Mouse (Mus musculus) bone marrow macrophage, adult 2 months (primary cell): ENCODE results near the gene Vtn. TPM values are rescaled to one million over a fixed set of nuclear protein-coding genes. Genes with fewer than 3 reads are reported as not detected.

Experiments
- H3K27ac ChIP-seq: 2 replicates; pipeline ENCODE4 v1.5.1; 2012; ENCODE audit warnings: low read depth, low read length; ENCODE audit not compliant: insufficient read depth
- H3K4me1 ChIP-seq: 2 replicates; pipeline ENCODE4 v1.6.1; 2012; ENCODE audit warnings: low read length; ENCODE audit not compliant: control insufficient read depth, insufficient read depth
- H3K4me3 ChIP-seq: 2 replicates; pipeline ENCODE4 v1.5.1; 2012; ENCODE audit warnings: mild to moderate bottlenecking, low read length, moderate library complexity; ENCODE audit not compliant: insufficient read depth
- CTCF ChIP-seq: IDR thresholded peaks from 2 replicates; pipeline ENCODE4 v1.5.1; 2012; ENCODE audit warnings: low read depth, mild to moderate bottlenecking, low read length, moderate library complexity
- POLR2A ChIP-seq: IDR thresholded peaks from 2 replicates; pipeline ENCODE4 v1.6.1; 2012; ENCODE audit warnings: mild to moderate bottlenecking, low read depth, low read length, borderline replicate concordance
- polyA plus RNA-seq: library from polyadenylated mRNA; stranded (reverse); fragments of >200 nt; gene quantifications from 2 replicates; pipeline ENCODE4 v1.2.4, GENCODE M21; 2012; ENCODE audit not compliant: missing spikeins, insufficient read depth, insufficient read length

Vtn gene
- polyA plus RNA-seq, 1 experiment: not detected

DNA sequence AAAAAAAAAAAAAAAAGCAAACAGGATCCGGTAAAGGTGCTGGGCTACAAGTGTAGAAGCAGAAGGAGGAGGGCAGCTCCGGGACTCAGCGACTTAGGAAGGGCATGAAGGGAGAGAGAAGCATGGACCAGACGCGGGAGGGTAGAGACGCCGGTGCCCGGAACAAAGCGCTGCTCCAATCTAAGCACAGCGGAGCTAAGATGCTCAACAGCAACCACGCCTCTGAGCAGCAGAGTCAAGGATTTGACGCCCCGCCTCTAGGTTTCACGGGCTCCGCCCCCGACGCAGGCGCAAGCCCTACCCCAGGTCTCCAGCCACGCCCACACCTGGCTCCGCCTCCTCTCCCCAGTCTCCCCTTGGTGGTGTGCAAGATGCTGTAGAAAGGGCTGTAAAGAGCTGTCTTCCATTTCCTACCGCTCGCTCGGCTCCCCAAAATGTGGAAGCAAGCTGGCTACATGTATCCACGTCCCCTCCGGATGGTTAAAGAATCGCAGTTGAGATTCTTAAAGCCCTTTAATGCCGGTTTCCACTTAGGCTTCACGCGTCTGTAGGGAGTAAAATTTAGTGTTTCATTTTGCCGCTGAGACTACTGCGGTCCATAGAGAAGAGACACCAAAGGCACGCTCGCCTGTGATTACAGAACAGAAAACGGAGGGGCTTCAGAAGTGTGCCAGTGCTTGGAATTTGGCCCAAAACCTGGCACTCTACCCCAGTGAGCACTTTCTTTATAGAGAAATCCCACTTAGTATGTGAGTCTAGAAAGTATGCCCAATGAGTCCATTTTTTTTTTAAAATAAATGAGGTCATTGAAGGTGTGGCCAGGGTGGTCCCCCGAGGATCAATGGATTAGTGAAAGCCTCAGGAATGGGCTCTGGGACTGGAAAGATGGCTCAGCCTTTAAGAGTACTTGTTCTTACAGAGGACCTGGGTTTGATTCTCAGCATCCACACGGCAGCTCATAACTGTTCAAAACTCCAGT is 1.1 kb upstream of the Vtn start, which contains the start of gene Sarm1:
Sarm1 (minus strand) TSS at position 211 of the 979 bp plus-strand sequence.
- Histone ChIP-seq H3K4me1 (0 out of 2 replicates have a peak, but pooled peaks cover 4% of the 10 kb centered on the region), H3K27ac (no peak within 1 kb of the TSS), H3K4me3 (peak within 1 kb of the TSS; percentile 59)
- no peak for TF ChIP-seq POLR2A
- no peak for TF ChIP-seq CTCF

- no peak overlapping the region for H3K4me3 ChIP-seq
- H3K27ac ChIP-seq: no peak overlapping the region
- TF ChIP-seq CTCF (no peak), POLR2A (no peak)
- H3K4me1 ChIP-seq: peaks cover 7% of the 10 kb centered on the region
Observed at GRCm38 (mm10) chr11:78499543-78499942, 652 bp downstream of the Vtn start.

- H3K27ac ChIP-seq: no peak overlapping the region
- no peak for TF ChIP-seq CTCF
- no peak for TF ChIP-seq POLR2A
- peaks cover 15% of the 10 kb centered on the region for H3K4me1 ChIP-seq
- no peak overlapping the region for H3K4me3 ChIP-seq
Observed at GRCm38 (mm10) chr11:78500623-78501202, 1.8 kb downstream of the Vtn start.

DNA sequence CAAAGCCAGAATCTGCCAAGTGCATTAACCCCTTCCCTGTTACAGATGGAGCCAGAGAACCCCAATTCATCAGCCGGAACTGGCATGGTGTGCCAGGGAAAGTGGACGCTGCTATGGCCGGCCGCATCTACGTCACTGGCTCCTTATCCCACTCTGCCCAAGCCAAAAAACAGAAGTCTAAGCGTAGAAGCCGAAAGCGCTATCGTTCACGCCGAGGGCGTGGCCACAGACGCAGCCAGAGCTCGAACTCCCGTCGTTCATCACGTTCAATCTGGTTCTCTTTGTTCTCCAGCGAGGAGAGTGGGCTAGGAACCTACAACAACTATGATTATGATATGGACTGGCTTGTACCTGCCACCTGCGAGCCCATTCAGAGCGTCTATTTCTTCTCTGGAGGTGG is 2.6 kb downstream of the Vtn start:
- Histone ChIP-seq H3K27ac (no peak overlapping the region), H3K4me1 (peaks cover 19% of the 10 kb centered on the region), H3K4me3 (no peak overlapping the region)
- TF ChIP-seq CTCF (no peak), POLR2A (no peak)

- Histone ChIP-seq H3K4me1 (peaks cover 24% of the 10 kb centered on the region), H3K4me3 (no peak within 1 kb of the TSS), H3K27ac (no peak within 1 kb of the TSS)
- no peak for TF ChIP-seq POLR2A
- no peak for TF ChIP-seq CTCF
Observed at GRCm38 (mm10) chr11:78502909-78503650, 4.2 kb downstream of the Vtn start, which contains the start of gene Sebox. Gene Sebox (plus strand): TSS chr11:78503447.

GRCm38 (mm10) chr11:78505430-78505829 is 6.5 kb downstream of the Vtn start:
- no peak overlapping the region for H3K4me3 ChIP-seq
- peak overlapping the region; percentile 4; the same call in 1 of the 2 replicates for H3K27ac ChIP-seq
- TF ChIP-seq CTCF (no peak), POLR2A (no peak)
- H3K4me1 ChIP-seq: peaks cover 22% of the 10 kb centered on the region

- Histone ChIP-seq H3K4me1 (peaks cover 28% of the 10 kb centered on the region), H3K27ac (no peak overlapping the region), H3K4me3 (no peak overlapping the region)
- TF ChIP-seq POLR2A (no peak), CTCF (no peak)
Observed at GRCm38 (mm10) chr11:78509148-78509547, 10.3 kb downstream of the Vtn start.

DNA sequence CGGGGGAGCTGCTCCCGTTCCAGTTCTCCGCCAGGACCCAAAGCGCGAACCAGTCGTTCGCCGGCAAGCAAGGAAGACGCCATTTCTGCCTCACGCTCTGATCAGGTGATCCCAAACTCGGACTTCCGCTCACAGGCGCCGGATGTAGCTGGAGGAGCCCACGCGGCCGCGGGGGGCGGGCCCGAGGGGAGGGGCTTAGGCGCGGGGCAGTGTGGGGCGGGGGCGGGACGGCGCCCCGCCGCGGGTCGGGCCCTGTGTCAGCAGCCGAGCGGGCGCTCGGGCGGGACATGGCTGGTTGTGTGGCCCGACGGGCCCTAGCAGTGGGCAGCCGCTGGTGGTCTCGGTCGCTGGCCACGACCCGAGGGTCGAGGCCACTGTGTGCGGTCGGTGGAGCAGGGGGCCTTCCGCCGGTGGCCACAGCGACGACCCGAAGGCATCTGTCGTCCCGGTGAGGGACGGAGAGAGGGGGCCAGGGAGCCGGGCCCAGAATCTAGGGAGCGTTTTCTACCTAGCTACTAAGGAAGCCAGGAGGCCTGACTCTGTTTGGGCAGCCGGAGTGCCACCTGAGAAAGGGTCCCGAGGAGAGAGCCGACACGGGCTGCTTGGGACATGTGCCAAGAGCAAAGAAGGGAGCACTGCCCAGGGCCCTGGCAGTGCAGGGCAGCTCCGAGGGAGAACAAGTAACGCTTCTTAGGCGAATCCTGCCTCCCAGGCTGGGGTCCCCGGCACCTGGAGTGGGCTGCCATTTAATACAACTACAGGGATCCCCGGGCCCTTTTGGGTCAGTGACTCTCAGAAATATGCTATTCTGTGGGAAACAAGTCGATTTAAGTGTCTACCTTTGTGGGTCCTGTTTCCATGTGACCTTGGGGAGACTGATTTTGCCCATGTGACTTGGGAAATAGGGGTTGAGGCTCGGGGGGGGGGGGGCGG is 13.4 kb downstream of the Vtn start, which contains the start of the genes Tmem199 and Poldip2:
Tmem199 (minus strand) TSS at position 148 of the 933 bp plus-strand sequence.
Poldip2 (plus strand) TSS at position 169 of the 933 bp plus-strand sequence.
- Histone ChIP-seq H3K4me1 (peaks cover 12% of the 10 kb centered on the region), H3K4me3 (peak within 1 kb of the TSS; percentile 86), H3K27ac (peak within 1 kb of the TSS; percentile 74)
- TF ChIP-seq POLR2A (no peak; the same call in 1 of the 2 replicates), CTCF (no peak)

DNA sequence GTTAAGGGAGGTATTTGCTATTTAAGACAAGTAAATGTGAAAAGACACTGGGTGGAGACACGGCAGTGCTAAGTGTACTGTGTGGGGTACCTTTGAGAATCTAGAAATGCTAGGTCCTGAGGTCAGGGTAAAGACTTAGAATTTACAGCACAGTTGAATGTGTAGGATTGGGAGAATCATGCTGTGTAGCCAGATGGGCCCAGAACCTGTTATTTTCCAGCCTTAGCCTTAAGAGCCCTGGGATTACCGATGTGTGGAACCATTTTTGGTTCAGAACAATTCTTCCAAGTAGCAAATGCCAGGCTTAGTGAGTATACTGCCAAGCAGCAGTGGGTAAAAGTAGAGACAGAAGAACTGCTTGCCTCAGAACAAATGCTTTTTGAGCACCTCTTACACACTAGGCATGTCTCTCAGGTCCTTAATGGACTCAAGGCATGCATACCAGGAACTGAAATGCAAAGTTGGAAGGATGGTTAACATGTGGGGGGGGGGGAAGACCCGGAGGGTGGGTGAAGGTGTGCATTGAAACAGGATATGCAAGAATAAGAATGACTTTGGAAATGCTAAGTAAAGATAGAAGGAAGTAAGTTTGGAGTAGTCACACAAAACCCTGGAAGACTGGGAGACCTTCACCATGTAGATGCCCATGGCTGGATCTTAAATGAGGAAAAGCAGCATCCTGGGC is 14.4 kb downstream of the Vtn start:
- no peak overlapping the region for H3K27ac ChIP-seq
- TF ChIP-seq POLR2A (no peak), CTCF (no peak)

More for the DNA sequence above, 14.4 kb downstream of the Vtn start:
- peaks cover 10% of the 10 kb centered on the region for H3K4me1 ChIP-seq
- peak overlapping the region; percentile 86 for H3K4me3 ChIP-seq
